Mouse (Mus musculus): Measurements from ENCODE around the gene Foxo1. TPM values are rescaled to one million over a fixed set of nuclear protein-coding genes. Genes with fewer than 3 reads are reported as not detected.

The Foxo1 gene
- polyA plus RNA-seq, 1 experiment from 2014 or later, result 2.9 TPM

GRCm38 (mm10) chr3:52393171-52393570 lies 125.0 kb downstream of the Foxo1 start:
- WGBS, result 85% methylated on average over 10 of the region's 10 CpGs
- H3K27ac ChIP-seq, result no peak overlapping the region
- H3K27me3 ChIP-seq, result peaks cover 8% of the 10 kb centered on the region; the same call in 1 of the 2 replicates
- no peaks in the 10 kb centered on the region for H3K4me1 ChIP-seq (replicated peaks)
- no peaks in the 10 kb centered on the region for H3K36me3 ChIP-seq
- no peak overlapping the region for H3K4me3 ChIP-seq
- H3K9me3 ChIP-seq, result no peaks in the 10 kb centered on the region
- no peak overlapping the region for H3K9ac ChIP-seq
- no peak overlapping the region for H3K4me2 ChIP-seq
- ATAC-seq (ENCODE audit: low FRiP score), result no peak

GRCm38 (mm10) chr3:52396121-52396731 lies 128.1 kb downstream of the Foxo1 start:
- no peak overlapping the region for H3K4me2 ChIP-seq
- ATAC-seq (ENCODE audit: low FRiP score), result no peak
- H3K9me3 ChIP-seq, result no peaks in the 10 kb centered on the region
- H3K27ac ChIP-seq, result no peak overlapping the region
- no peak overlapping the region for H3K9ac ChIP-seq
- H3K4me1 ChIP-seq (replicated peaks), result peaks cover 10% of the 10 kb centered on the region
- no peaks in the 10 kb centered on the region for H3K36me3 ChIP-seq
- H3K27me3 ChIP-seq, result peaks cover 27% of the 10 kb centered on the region
- H3K4me3 ChIP-seq, result no peak overlapping the region
- WGBS, result 90% methylated on average over 13 of the region's 13 CpGs

DNA sequence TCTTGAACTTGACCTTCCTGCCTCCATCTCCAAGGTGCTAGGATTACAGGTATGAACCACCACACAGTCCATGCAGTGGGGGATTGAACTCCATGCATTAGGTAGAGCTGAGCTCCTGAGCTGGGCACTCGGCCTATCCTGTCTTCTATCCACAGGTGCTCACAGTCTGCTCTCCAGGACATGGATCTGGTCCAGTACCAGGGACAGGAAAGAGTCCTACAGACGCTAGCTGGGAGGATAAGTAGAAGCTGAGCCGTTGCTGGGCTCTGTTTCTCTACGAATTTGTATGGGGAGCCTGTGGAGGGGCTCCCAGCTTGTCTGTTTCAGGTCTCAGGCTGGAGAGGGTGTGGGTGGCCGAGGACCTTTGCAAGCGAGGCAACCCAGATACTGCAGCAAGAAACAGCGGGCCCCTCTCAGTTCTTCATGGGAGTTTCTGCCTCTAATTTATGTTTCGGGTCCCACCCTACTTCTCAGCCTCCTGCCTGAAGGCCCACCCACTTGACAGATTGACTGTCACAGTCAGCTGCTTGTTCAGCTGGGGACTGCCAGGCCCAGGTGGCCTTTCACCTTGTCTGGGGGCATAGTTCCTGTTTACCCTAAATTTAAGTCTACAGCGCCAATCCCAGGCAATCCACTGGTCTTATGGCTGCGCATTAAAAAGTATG lies 128.9 kb downstream of the Foxo1 start:
- H3K4me2 ChIP-seq, result no peak overlapping the region
- H3K9me3 ChIP-seq, result no peaks in the 10 kb centered on the region
- ATAC-seq (ENCODE audit: low FRiP score), result no peak
- peaks cover 36% of the 10 kb centered on the region for H3K27me3 ChIP-seq
- no peak overlapping the region for H3K9ac ChIP-seq
- no peaks in the 10 kb centered on the region for H3K36me3 ChIP-seq
- peaks cover 17% of the 10 kb centered on the region for H3K4me1 ChIP-seq (replicated peaks)
- 81% methylated on average over 10 of the region's 10 CpGs for WGBS
- H3K27ac ChIP-seq, result no peak overlapping the region
- H3K4me3 ChIP-seq, result no peak overlapping the region

DNA sequence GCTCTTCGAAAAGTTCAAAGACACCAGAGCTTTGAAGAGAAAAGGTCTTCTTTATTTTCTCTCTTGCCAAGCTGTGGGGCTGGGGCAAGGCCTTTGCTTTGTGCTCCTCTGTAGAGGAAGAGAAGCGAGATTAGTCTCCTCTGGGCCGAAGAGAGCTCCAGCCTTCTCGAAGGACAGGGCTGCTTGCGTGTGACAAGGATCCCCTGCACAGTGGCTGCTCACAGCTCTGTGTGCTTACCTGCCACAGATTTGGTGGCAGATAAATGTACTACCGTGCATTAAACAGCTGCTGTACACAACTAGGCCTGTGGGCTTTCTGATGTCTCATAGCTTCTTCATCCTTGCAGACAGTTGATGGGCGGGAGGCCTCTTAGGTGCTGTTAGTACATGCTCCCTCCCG lies 129.8 kb downstream of the Foxo1 start:
- 86% methylated on average over 8 of the region's 8 CpGs for WGBS
- H3K27me3 ChIP-seq, result peaks cover 40% of the 10 kb centered on the region
- no peaks in the 10 kb centered on the region for H3K36me3 ChIP-seq

GRCm38 (mm10) chr3:52400284-52401161 lies 132.4 kb downstream of the Foxo1 start:
- Histone ChIP-seq H3K4me1 (replicated peaks) (peaks cover 17% of the 10 kb centered on the region), H3K4me3 (peak overlapping the region; percentile 27; the same call in 1 of the 2 replicates), H3K9ac (no peak overlapping the region; the same call in 1 of the 2 replicates), H3K9me3 (no peaks in the 10 kb centered on the region), H3K27me3 (peaks cover 42% of the 10 kb centered on the region), H3K36me3 (no peaks in the 10 kb centered on the region), H3K4me2 (peak overlapping the region; percentile 59), H3K27ac (peak overlapping the region; percentile 23; the same call in 1 of the 2 replicates)
- 13% methylated on average over 19 of the region's 19 CpGs for WGBS
- 0 out of 2 replicates have a peak, but pooled peaks have one; percentile 37 for ATAC-seq (ENCODE audit: low FRiP score)

More for the DNA sequence above, 129.8 kb downstream of the Foxo1 start:
- Histone ChIP-seq H3K4me1 (replicated peaks) (peaks cover 17% of the 10 kb centered on the region), H3K27ac (no peak overlapping the region), H3K4me2 (no peak overlapping the region), H3K4me3 (no peak overlapping the region), H3K9me3 (no peaks in the 10 kb centered on the region), H3K9ac (no peak overlapping the region)
- ATAC-seq (ENCODE audit: low FRiP score), result no peak

DNA sequence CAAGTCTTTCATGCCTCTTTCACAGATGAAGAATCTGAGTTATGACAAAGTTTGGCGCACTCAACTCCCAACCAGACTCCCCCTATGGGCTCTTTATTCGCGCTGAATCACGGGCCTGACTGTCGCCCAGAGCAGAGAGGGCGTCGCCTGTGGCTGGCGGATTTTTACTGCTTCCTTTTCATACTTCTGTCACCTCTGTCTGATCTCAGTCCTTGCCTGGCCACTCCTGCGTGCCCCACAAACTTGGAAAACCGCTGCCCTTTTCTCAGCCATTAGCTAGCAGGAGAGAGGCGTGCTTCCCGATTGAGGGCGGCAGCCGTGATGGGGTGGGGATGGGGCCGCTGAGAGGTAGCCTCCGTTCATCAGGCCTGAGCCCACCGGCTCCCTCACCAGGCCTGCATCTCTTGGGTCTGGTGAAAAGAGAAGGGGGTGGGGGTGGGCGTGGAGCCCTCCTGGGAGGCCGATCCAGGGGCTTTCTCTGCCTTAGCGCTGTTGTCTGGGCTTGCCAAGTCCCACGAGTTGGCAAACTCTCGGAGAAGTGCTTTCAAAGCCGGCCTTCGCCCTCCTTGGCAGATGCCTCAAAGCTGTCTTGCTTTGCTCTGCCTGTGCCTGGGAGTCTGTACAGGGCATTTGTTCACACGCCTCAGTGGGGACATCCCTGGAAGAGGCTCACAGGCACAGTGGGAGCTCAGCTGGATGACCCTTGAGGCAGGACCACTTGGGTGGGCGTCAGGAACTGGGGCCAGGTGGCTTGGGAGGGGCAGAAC lies 133.2 kb downstream of the Foxo1 start:
- peak overlapping the region; percentile 23; the same call in 1 of the 2 replicates for H3K27ac ChIP-seq
- 1% methylated on average over 26 of the region's 26 CpGs for WGBS
- H3K9me3 ChIP-seq, result no peaks in the 10 kb centered on the region
- H3K27me3 ChIP-seq, result peaks cover 42% of the 10 kb centered on the region
- H3K4me1 ChIP-seq (replicated peaks), result peaks cover 17% of the 10 kb centered on the region
- H3K4me3 ChIP-seq, result peak overlapping the region; percentile 27
- peak; percentile 84 for ATAC-seq (ENCODE audit: low FRiP score)
- H3K9ac ChIP-seq, result peak overlapping the region; percentile 51
- H3K4me2 ChIP-seq, result peak overlapping the region; percentile 59
- H3K36me3 ChIP-seq, result no peaks in the 10 kb centered on the region

Other genes starting within 250 kb of the Foxo1 start
- gene Maml3, start 163.3 kb upstream of the Foxo1 start, polyA plus RNA-seq (2015; fragmentation: Nextera tagmentation; extraction: Ambion mirVana), result 8.2 TPM in 2 replicates

All from hindbrain, embryonic 13.5 days (tissue).